Mouse (Mus musculus) intestine, embryonic 16.5 days (tissue): ENCODE data around the gene Arhgef3. TPM values are rescaled to one million over a fixed set of nuclear protein-coding genes. Genes with fewer than 3 reads are reported as not detected.

Experiments used
- ATAC-seq: fragments of 200-750 bp; cut with Nextera tagmentation; 2 replicates; pipeline ENCODE4 v1.8.0; 2017; ENCODE audit warnings: moderate TSS enrichment, moderate library complexity
- H3K27ac ChIP-seq: fragments of 300-500 bp; sonication (generic); 2 replicates; pipeline ENCODE4 v1.5.1; 2014; ENCODE audit warnings: mild to moderate bottlenecking, low read length
- H3K27me3 ChIP-seq: fragments of 300-500 bp; sonication (generic); replicated peaks from 2 replicates; pipeline ENCODE4 v1.6.1; 2014; ENCODE audit warnings: low read length, control low read depth, mixed read lengths; ENCODE audit not compliant: control insufficient read depth, insufficient read depth
- H3K36me3 ChIP-seq: fragments of 300-500 bp; sonication (generic); 2 replicates; pipeline ENCODE4 v1.6.1; 2014; ENCODE audit warnings: low read length, control low read depth; ENCODE audit not compliant: control insufficient read depth, insufficient read depth
- H3K4me1 ChIP-seq: fragments of 300-500 bp; sonication (generic); 2 replicates; pipeline ENCODE4 v1.6.1; 2014; ENCODE audit warnings: low read length, control low read depth, mixed read lengths; ENCODE audit not compliant: control insufficient read depth, insufficient read depth
- H3K4me2 ChIP-seq: fragments of 300-500 bp; sonication (generic); 2 replicates; pipeline ENCODE4 v1.6.1; 2014; ENCODE audit warnings: low read depth, low read length, control low read depth
- H3K4me3 ChIP-seq: fragments of 300-500 bp; sonication (generic); 2 replicates; pipeline ENCODE4 v1.5.1; 2014; ENCODE audit warnings: mild to moderate bottlenecking, low read length
- H3K9ac ChIP-seq: fragments of 300-500 bp; sonication (generic); 2 replicates; pipeline ENCODE4 v1.6.1; 2014; ENCODE audit warnings: low read depth, low read length
- H3K9me3 ChIP-seq: fragments of 300-500 bp; sonication (generic); 2 replicates; pipeline ENCODE4 v1.6.1; 2016; ENCODE audit warnings: low read length, control low read depth; ENCODE audit not compliant: control insufficient read depth
- WGBS: fragments of 180-500 bp; shearing (Covaris S2); extraction: QIAGEN DNeasy Blood & Tissue Kit; methylation state at CpG from one replicate; pipeline ENCODE4 v1.1.7; 2014; 5-methylcytosine and 5-hydroxymethylcytosine counted together
- polyA plus RNA-seq: library from polyadenylated mRNA; unstranded; fragments of >200 nt; fragmentation: Nextera tagmentation; extraction: Ambion mirVana; gene quantifications from 2 replicates; pipeline ENCODE4 v1.2.1, GENCODE M21; 2015

The Arhgef3 gene
- polyA plus RNA-seq, 1 experiment from 2014 or later = 12.0 TPM

GRCm38 (mm10) chr14:27351051-27351475 is 236.4 kb downstream of the Arhgef3 start:
- ATAC-seq = no peak
- 60% methylated on average over 5 of the region's 5 CpGs for WGBS
- H3K4me2 ChIP-seq = no peak overlapping the region

GRCm38 (mm10) chr14:27351476-27352079 is 236.9 kb downstream of the Arhgef3 start:
- 23% methylated on average over 4 of the region's 4 CpGs for WGBS
- H3K9me3 ChIP-seq = no peaks in the 10 kb centered on the region
- peak overlapping the region; percentile 73 for H3K27ac ChIP-seq
- no peak overlapping the region for H3K4me2 ChIP-seq
- H3K36me3 ChIP-seq = no peaks in the 10 kb centered on the region
- peak; percentile 66 for ATAC-seq
- no peaks in the 10 kb centered on the region for H3K27me3 ChIP-seq
- H3K4me1 ChIP-seq = peaks cover 32% of the 10 kb centered on the region
- H3K4me3 ChIP-seq = no peak overlapping the region
- no peak overlapping the region for H3K9ac ChIP-seq

More at GRCm38 (mm10) chr14:27351051-27351475, 236.4 kb downstream of the Arhgef3 start:
- Histone ChIP-seq H3K4me1 (peaks cover 32% of the 10 kb centered on the region), H3K9ac (no peak overlapping the region), H3K27me3 (no peaks in the 10 kb centered on the region), H3K27ac (peak overlapping the region; percentile 73), H3K4me3 (no peak overlapping the region), H3K36me3 (no peaks in the 10 kb centered on the region), H3K9me3 (no peaks in the 10 kb centered on the region)

DNA sequence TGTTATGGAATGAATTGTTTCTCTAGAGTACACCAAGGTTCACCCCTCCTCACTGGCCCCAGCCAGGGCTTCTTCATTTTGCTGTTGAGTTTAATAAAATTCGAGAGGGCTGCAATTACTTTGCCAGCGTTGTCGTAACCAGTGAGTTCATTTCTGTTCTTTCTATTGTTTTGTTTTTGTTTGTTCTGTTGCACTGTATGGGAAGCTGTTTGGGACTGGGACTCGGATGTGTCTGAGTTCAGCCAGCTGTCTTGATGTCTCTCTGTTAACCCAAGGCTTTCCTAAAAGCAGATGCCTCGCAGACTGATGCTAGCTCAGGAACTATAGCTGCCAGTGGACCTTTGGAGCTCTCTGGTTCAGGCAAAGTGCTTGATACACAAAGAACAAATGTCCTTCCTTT is 237.8 kb downstream of the Arhgef3 start:
- Histone ChIP-seq H3K4me1 (peaks cover 32% of the 10 kb centered on the region), H3K9me3 (no peaks in the 10 kb centered on the region), H3K9ac (no peak overlapping the region), H3K27me3 (no peaks in the 10 kb centered on the region), H3K4me3 (no peak overlapping the region), H3K27ac (no peak overlapping the region), H3K36me3 (no peaks in the 10 kb centered on the region), H3K4me2 (no peak overlapping the region)
- 71% methylated on average over 5 of the region's 5 CpGs for WGBS
- ATAC-seq = no peak

- Histone ChIP-seq H3K4me1 (peaks cover 26% of the 10 kb centered on the region), H3K9me3 (no peaks in the 10 kb centered on the region), H3K36me3 (no peaks in the 10 kb centered on the region), H3K4me2 (no peak overlapping the region), H3K4me3 (no peak overlapping the region), H3K9ac (no peak overlapping the region), H3K27ac (no peak overlapping the region), H3K27me3 (no peaks in the 10 kb centered on the region)
- WGBS = 78% methylated on average over 6 of the region's 6 CpGs
- ATAC-seq = no peak
Observed at GRCm38 (mm10) chr14:27355151-27355550, 240.5 kb downstream of the Arhgef3 start.

GRCm38 (mm10) chr14:27355937-27356336 is 241.2 kb downstream of the Arhgef3 start:
- H3K4me2 ChIP-seq = no peak overlapping the region
- H3K4me1 ChIP-seq = peaks cover 18% of the 10 kb centered on the region
- H3K27me3 ChIP-seq = no peaks in the 10 kb centered on the region
- no peaks in the 10 kb centered on the region for H3K9me3 ChIP-seq
- WGBS = 79% methylated on average over 4 of the region's 4 CpGs
- no peak overlapping the region for H3K4me3 ChIP-seq
- no peak overlapping the region for H3K9ac ChIP-seq
- H3K36me3 ChIP-seq = no peaks in the 10 kb centered on the region
- H3K27ac ChIP-seq = no peak overlapping the region
- ATAC-seq = no peak

- Histone ChIP-seq H3K27ac (no peak overlapping the region), H3K36me3 (no peaks in the 10 kb centered on the region), H3K9me3 (no peaks in the 10 kb centered on the region), H3K9ac (no peak overlapping the region), H3K4me3 (no peak overlapping the region), H3K4me2 (no peak overlapping the region), H3K27me3 (no peaks in the 10 kb centered on the region), H3K4me1 (peaks cover 7% of the 10 kb centered on the region)
- no peak for ATAC-seq
- WGBS = 65% methylated on average over 6 of the region's 6 CpGs
Observed at GRCm38 (mm10) chr14:27357139-27357538, 242.4 kb downstream of the Arhgef3 start.

DNA sequence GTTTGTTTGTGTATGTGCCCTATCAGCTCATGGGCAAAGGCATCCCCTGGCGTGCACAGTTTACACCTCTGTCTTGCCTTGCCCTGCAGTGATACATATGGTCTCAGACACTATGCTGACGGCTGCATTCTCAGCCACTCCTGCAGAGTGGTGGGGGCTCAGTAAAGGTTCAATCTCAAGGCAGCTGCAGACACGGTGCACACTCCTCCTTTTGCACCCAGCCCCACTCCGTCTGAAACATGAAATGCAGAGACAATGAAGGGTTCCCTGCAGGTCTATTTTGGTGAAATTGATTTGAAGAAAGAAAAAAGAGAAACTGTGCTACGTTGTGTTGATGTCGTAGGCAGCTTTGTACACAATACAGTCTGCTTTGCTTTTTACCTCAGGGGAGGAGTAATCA is 243.5 kb downstream of the Arhgef3 start:
- ATAC-seq = no peak
- H3K27me3 ChIP-seq = no peaks in the 10 kb centered on the region
- 63% methylated on average over 6 of the region's 6 CpGs for WGBS
- H3K4me3 ChIP-seq = no peak overlapping the region
- H3K36me3 ChIP-seq = no peaks in the 10 kb centered on the region
- H3K27ac ChIP-seq = no peak overlapping the region
- H3K9me3 ChIP-seq = no peaks in the 10 kb centered on the region
- H3K4me2 ChIP-seq = no peak overlapping the region
- no peak overlapping the region for H3K9ac ChIP-seq
- H3K4me1 ChIP-seq = no peaks in the 10 kb centered on the region; the same call in 1 of the 2 replicates

DNA sequence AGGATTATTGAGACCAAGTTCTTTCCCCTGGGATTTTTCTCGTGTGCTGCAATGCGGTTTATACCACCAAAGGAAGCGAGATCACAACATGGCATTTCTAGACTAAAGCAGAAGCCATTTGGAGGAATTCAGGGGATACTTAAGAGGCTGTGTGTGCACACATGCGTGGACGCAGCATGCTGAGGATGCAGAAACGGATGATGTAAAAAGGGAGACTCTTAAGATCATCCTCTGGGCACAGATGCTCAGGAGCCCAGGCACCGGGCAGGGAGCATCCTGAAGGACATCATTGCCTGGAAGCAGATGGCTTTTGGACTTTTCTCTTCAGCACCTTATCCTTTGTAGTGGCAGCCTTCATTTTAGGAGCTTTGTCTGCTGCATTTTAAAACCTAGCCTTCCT is 246.2 kb downstream of the Arhgef3 start:
- Histone ChIP-seq H3K9ac (no peak overlapping the region), H3K36me3 (no peaks in the 10 kb centered on the region), H3K27me3 (no peaks in the 10 kb centered on the region), H3K4me3 (no peak overlapping the region), H3K4me2 (no peak overlapping the region), H3K9me3 (no peaks in the 10 kb centered on the region), H3K4me1 (no peaks in the 10 kb centered on the region; the same call in 1 of the 2 replicates), H3K27ac (no peak overlapping the region)
- 78% methylated on average over 7 of the region's 7 CpGs for WGBS
- ATAC-seq = no peak

- no peaks in the 10 kb centered on the region for H3K9me3 ChIP-seq
- H3K27me3 ChIP-seq = no peaks in the 10 kb centered on the region
- H3K9ac ChIP-seq = no peak overlapping the region
- no peaks in the 10 kb centered on the region; the same call in 1 of the 2 replicates for H3K4me1 ChIP-seq
- H3K36me3 ChIP-seq = no peaks in the 10 kb centered on the region
- H3K27ac ChIP-seq = no peak overlapping the region
- H3K4me2 ChIP-seq = no peak overlapping the region
- H3K4me3 ChIP-seq = no peak overlapping the region
- WGBS = 73% methylated on average over 4 of the region's 4 CpGs
- no peak for ATAC-seq
Observed at GRCm38 (mm10) chr14:27361514-27361913, 246.8 kb downstream of the Arhgef3 start.
